Comparison of ENCODE assay signal across 14 mouse cellular contexts in the genomic region with DNA sequence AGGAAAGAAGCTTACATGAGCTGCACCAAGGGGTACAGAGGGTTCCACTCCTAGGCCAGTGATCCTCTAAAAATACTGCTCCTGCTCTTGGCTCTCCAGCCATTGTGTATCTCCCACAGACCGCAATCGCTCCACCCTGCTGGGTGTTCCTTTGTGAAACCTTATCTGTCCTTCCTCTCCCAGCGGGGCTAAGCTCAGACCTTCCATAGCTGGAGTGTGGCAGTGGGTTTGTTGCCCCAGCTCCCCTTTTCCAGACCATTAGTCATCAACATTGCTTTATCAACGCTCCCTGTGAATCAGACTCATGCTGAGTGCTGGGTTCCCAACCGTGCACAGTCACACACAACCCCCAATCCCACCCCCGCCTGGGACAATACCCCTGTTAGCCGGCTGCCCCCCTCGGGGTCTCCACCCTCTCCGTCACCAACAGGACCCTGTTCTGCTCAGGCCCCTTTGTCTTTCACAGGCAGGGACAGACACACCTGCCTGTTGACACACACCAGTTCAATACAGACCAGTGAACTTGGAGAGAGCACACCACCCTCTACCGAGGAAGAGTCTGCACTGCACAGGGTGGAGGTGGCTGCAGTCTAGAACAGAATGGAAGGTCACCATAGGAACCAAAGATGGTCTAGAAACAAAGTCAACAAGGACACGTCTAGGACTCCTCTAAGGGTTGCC. TPM values are rescaled to one million over a fixed set of nuclear protein-coding genes. Genes with fewer than 3 reads are reported as not detected.
DNase-seq lines count a peak whose midpoint lies in the region; ATAC-seq and TF ChIP-seq lines count a peak whose summit lies in the region.
"Had no signal": no experiment of that assay in that cellular context is flagged by ENCODE, and none has a peak within 500 bp of the region (broad histone marks: within the 10 kb centered on the region; RNA-seq: fewer than 3 reads in every experiment).

No protein-coding gene starts in this region.

- H3K27ac ChIP-seq in cerebellum, adult 2 months (ENCODE audit: insufficient read depth, low read length): no peak overlapping the region
- no peak overlapping the region; the same call in 1 of the 2 replicates for H3K27ac ChIP-seq in kidney, embryonic 14.5 days (ENCODE audit: low read depth, low read length)
- H3K27ac ChIP-seq in liver, postnatal 0 days (ENCODE audit: low read depth): no peak overlapping the region
- H3K27ac ChIP-seq: forebrain, embryonic 15.5 days; limb, embryonic 13.5 days; neural tube, embryonic 12.5 days had no signal

- no peaks in the 10 kb centered on the region for H3K9me3 ChIP-seq in kidney, embryonic 14.5 days (ENCODE audit: control insufficient read depth, low read length)
- H3K9me3 ChIP-seq in liver, postnatal 0 days (ENCODE audit: low read length): no peaks in the 10 kb centered on the region
- H3K9me3 ChIP-seq: forebrain, embryonic 15.5 days; limb, embryonic 13.5 days; neural tube, embryonic 12.5 days had no signal

- no peak overlapping the region for H3K4me2 ChIP-seq in kidney, embryonic 14.5 days (replicated peaks; ENCODE audit: low read depth, low read length)
- H3K4me2 ChIP-seq in liver, postnatal 0 days (ENCODE audit: low read depth, low read length): no peak overlapping the region
- H3K4me2 ChIP-seq: forebrain, embryonic 15.5 days; limb, embryonic 13.5 days; neural tube, embryonic 12.5 days had no signal

- no peaks in the 10 kb centered on the region for H3K27me3 ChIP-seq in cerebellum, adult 2 months (ENCODE audit: control insufficient read depth, insufficient read depth, low read length)
- no peaks in the 10 kb centered on the region for H3K27me3 ChIP-seq in kidney, embryonic 14.5 days (ENCODE audit: control insufficient read depth, insufficient read depth, low read length)
- no peaks in the 10 kb centered on the region for H3K27me3 ChIP-seq in liver, postnatal 0 days (ENCODE audit: insufficient read depth, low read length)
- H3K27me3 ChIP-seq: forebrain, embryonic 15.5 days; limb, embryonic 13.5 days; neural tube, embryonic 12.5 days had no signal

- 57% methylated on average over 11 of the region's 11 CpGs for WGBS in cerebellum, adult 2 months
- 42% methylated on average over 11 of the region's 11 CpGs for WGBS in kidney, embryonic 14.5 days
- 41% methylated on average over 11 of the region's 11 CpGs for WGBS in liver, postnatal 0 days (ENCODE audit: insufficient replicate concordance)

- no peaks in the 10 kb centered on the region for H3K36me3 ChIP-seq in kidney, embryonic 14.5 days (ENCODE audit: control insufficient read depth, insufficient read depth, low read length)
- no peaks in the 10 kb centered on the region for H3K36me3 ChIP-seq in liver, postnatal 0 days (replicated peaks; ENCODE audit: insufficient read depth, low read length)
- H3K36me3 ChIP-seq: forebrain, embryonic 15.5 days; limb, embryonic 13.5 days; neural tube, embryonic 12.5 days had no signal

- no peak for DNase-seq in cerebellum, adult 2 months
- no peak for DNase-seq in cerebellum, postnatal 36 days
- DNase-seq in kidney, postnatal 36 days: no peak
- DNase-seq in MEL-GATA-1-ER (ENCODE audit: extremely low read depth, low read depth): peak; percentile 49
- no peak for DNase-seq in liver, postnatal 0 days
- DNase-seq in cerebellum, adult 8-10 months: no peak
- DNase-seq: cerebellum, postnatal 14 days; kidney, postnatal 10 days; spleen, adult 18-20 months had no signal

- no peaks in the 10 kb centered on the region for H3K4me1 ChIP-seq in cerebellum, adult 2 months (ENCODE audit: control insufficient read depth, insufficient read depth, low read length)
- peaks cover 15% of the 10 kb centered on the region for H3K4me1 ChIP-seq in kidney, embryonic 14.5 days (ENCODE audit: control insufficient read depth, insufficient read depth, low read length)
- peaks cover 3% of the 10 kb centered on the region; the same call in 1 of the 2 replicates for H3K4me1 ChIP-seq in liver, postnatal 0 days (ENCODE audit: insufficient read depth)

- TF ChIP-seq CTCF in cerebellum, adult 2 months (IDR thresholded peaks at IDR 0.05; ENCODE audit: borderline replicate concordance, insufficient read depth, low read depth, low read length): 0 out of 2 replicates have a peak, but pooled peaks have one; percentile 9
- peak; percentile 29 for TF ChIP-seq CTCF in liver, postnatal 0 days (IDR thresholded peaks at IDR 0.05; ENCODE audit: low read depth)

- no peak overlapping the region for H3K9ac ChIP-seq in kidney, embryonic 14.5 days (ENCODE audit: low read depth, low read length)
- no peak overlapping the region for H3K9ac ChIP-seq in liver, postnatal 0 days (replicated peaks)
- H3K9ac ChIP-seq: forebrain, embryonic 15.5 days; limb, embryonic 13.5 days; neural tube, embryonic 12.5 days had no signal

- H3K4me3 ChIP-seq in cerebellum, adult 2 months (replicated peaks; ENCODE audit: insufficient read depth, low read depth, low read length): no peak overlapping the region
- H3K4me3 ChIP-seq in kidney, embryonic 14.5 days (ENCODE audit: low read length): no peak overlapping the region
- H3K4me3 ChIP-seq in liver, postnatal 0 days (ENCODE audit: low read depth, low read length): no peak overlapping the region
- H3K4me3 ChIP-seq: forebrain, embryonic 15.5 days; limb, embryonic 13.5 days; neural tube, embryonic 12.5 days had no signal

- TF ChIP-seq POLR2A in cerebellum, adult 2 months (IDR thresholded peaks at IDR 0.05; ENCODE audit: borderline replicate concordance, insufficient read depth, low read length): no peak

- no peak for TF ChIP-seq EP300 in liver, postnatal 0 days (IDR thresholded peaks at IDR 0.05; ENCODE audit: low read depth)

- ATAC-seq in kidney, embryonic 14.5 days (ENCODE audit: low FRiP score, low TSS enrichment): peak; percentile 41; the same call in 1 of the 2 replicates
- 0 out of 2 replicates have a peak, but pooled peaks have one; percentile 21 for ATAC-seq in liver, postnatal 0 days
- ATAC-seq in activated CD4-positive, CD25-positive, alpha-beta regulatory T cell, adult 4 months: no peak
- ATAC-seq: forebrain, embryonic 15.5 days had no signal

RNA-seq across cellular contexts. Expression of gene Csrp1, which starts 44.3 kb away (rescaled TPM):
- polyA plus RNA-seq in cerebellum, adult 2 months (2012; rRNA removed): 364 and 434 TPM in 2 replicates
- polyA plus RNA-seq in kidney, embryonic 14.5 days (2014; fragmentation: Nextera tagmentation; extraction: Ambion mirVana): 109 and 114 TPM in 2 replicates
- polyA plus RNA-seq in liver, postnatal 0 days (2015; fragmentation: Nextera tagmentation; extraction: Ambion mirVana): 23.5 and 25.9 TPM in 2 replicates
- 10 to 100 TPM; 14.5 to 35.2 TPM for polyA plus RNA-seq in activated CD4-positive, CD25-positive, alpha-beta regulatory T cell, adult 4 months (2017; shearing (Covaris generic))
